Mouse (Mus musculus) monocyte, adult 5-6 weeks (primary cell): ENCODE measurements around the gene Eif4g3. TPM values are rescaled to one million over a fixed set of nuclear protein-coding genes. Genes with fewer than 3 reads are reported as not detected.
A peak's percentile ranks its signal among the peaks of the same experiment; 100 is the strongest.
"Not testable (repeated sequence)": the region's sequence is repeated elsewhere in the genome, so short reads cannot be mapped to it uniquely, and the experiment has no call there.

Source experiments
- ATAC-seq: fragments of 153-309, 156-312 bp; replicated peaks from 2 replicates; pipeline ENCODE4 v1.8.0; 2017; ENCODE audit warnings: mild to moderate bottlenecking; ENCODE audit not compliant: low TSS enrichment, insufficient number of reproducible peaks, severe bottlenecking, poor library complexity, low FRiP score
- total RNA-seq: library from RNA; stranded (forward); fragments of 200-1000, 200-491, 200-594 nt; gene quantifications from 3 replicates; pipeline ENCODE4 v1.2.3, GENCODE M21; 2017

Gene Eif4g3
- 94.4 to 146 TPM (median 114 TPM) in 3 replicates for total RNA-seq

- peak; percentile 18 for ATAC-seq
Observed at GRCm38 (mm10) chr4:137992890-137993289, at the start of gene Eif4g3. Gene Eif4g3, plus strand, starts transcription at chr4:137993022.

GRCm38 (mm10) chr4:137943540-137943939 lies 49.3 kb upstream of the Eif4g3 start:
- ATAC-seq, result no peak

GRCm38 (mm10) chr4:137945376-137945775 lies 47.4 kb upstream of the Eif4g3 start:
- no peak for ATAC-seq

DNA sequence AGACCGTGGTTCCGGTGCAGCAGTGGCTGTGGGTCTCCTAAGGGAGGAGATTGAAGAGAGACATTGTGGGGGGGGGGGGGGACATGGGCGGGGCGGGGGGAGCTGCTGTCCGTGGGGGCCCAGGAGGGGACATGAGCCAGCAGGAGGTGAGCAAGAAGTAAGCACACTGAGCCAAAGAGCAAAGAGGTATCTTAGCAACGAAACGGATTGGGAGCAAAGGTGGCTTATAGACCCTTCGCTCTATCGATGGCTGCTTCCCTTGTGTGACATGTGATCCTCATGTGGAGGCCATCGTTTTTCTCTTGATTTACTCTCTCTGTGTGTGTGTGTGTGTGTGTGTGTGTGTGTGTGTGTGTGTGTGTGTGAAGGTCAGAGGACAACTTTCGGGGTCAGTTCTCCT lies 46.4 kb upstream of the Eif4g3 start:
- ATAC-seq, result no peak

GRCm38 (mm10) chr4:137952840-137953239 lies 40.0 kb upstream of the Eif4g3 start:
- ATAC-seq, result no peak

DNA sequence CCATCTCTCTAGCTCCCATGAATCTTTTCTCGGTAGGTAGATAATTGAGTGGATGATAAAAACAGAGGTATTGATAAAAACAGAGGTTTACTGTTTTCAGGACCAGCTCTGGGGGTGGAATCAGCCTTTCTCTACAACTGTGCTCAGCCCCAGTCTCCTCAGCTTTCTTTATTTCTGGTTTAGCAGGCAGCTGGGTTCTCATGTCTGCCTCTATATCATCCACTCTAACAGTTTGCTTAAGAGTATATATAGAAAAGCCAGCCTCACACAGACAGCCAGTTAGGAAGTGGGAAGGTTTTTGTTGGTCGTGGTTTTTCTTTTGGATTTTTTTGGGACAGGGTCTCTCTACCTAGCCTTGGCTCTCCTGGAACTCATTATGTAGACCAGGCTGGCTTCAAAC lies 38.6 kb upstream of the Eif4g3 start:
- ATAC-seq, result no peak

GRCm38 (mm10) chr4:137954926-137955396 lies 37.9 kb upstream of the Eif4g3 start:
- ATAC-seq, result no peak

DNA sequence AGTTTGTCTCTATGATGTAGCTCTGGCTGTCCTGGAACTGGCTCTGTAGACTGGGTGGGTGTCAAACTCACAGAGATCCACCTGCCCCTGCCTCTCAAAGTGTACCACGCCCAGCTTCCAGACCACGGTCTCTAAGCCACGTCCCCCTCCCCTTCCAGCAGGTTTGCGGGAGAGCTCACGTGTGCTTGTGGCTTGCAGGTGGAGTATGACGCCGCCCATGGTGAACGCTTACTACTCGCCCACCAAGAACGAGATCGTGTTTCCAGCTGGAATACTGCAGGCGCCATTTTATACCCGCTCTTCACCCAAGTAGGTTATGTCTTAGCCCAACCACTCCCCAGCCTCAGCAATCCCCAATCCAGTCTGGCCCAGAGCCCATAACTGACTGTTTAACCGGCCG lies 36.6 kb upstream of the Eif4g3 start:
- no peak for ATAC-seq

- no peak for ATAC-seq
Observed at GRCm38 (mm10) chr4:137959889-137960665, 32.7 kb upstream of the Eif4g3 start.

- no peak for ATAC-seq
Observed at GRCm38 (mm10) chr4:137960757-137961156, 32.1 kb upstream of the Eif4g3 start.

DNA sequence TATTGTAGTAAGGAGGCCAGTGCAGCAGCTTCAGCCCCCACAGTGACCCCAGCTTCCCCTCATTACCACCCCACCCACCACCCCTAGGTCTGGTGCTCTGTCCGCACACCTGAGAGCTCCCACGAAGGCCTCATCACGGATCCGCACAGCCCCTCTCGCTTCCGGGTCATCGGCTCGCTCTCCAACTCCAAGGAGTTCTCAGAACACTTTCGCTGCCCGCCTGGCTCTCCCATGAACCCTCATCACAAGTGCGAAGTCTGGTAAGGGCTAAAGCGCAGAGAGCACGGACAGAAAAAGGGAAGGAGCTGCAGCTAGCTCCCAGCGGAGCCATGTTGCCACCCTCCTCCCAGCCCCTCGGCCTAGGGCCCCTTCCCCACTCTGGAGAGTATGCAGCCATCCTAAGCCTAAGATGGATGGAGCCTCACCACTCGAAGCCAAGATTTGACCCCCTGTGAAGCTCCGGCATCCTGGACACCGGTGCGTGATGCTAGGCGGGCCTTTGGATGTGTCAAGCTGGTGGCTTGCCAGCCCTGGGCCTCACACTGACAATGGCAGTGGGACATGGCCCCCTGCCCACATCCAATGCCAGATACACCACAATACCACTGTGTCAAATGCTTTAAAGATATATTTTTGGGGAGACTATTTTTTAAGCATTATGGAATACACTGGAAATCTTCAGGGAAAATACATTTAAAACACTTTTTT lies 30.0 kb upstream of the Eif4g3 start:
- no peak for ATAC-seq

GRCm38 (mm10) chr4:137963431-137963830 lies 29.4 kb upstream of the Eif4g3 start:
- no peak for ATAC-seq

DNA sequence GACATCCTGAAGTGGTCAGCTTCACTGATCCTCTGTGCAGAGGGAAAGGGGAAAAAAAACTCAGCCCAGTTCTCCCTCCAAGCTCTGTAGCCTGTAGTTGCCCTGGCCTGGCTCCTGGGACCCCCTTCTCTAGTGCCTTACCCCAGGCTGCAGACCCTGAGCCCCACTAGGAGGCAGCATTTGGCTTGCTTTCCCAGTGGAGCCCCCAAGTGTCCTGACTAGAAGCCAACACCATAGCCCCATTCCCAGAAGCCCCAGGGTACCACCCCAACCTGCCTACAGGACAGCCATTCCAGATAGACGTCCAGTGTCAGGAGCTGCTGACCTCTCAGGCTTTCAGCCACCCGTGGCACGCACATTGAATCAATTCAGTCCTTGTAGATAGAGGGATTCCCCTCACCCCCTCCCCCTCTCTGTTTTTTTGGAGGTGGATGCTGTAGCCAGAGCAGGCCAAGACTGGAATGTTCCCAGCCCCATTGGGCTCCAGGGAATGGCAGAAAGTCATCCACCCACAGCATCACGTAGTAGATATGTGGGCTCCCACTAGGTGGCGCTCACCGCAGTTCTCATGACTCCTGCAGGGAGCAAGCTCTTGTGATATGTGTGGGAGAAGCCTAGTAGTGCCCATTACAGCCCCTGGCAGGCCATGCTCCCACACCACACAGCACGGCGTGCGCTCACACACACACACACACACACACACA lies 28.8 kb upstream of the Eif4g3 start:
- 0 out of 2 replicates have a peak, but pooled peaks have one; percentile 44 for ATAC-seq

DNA sequence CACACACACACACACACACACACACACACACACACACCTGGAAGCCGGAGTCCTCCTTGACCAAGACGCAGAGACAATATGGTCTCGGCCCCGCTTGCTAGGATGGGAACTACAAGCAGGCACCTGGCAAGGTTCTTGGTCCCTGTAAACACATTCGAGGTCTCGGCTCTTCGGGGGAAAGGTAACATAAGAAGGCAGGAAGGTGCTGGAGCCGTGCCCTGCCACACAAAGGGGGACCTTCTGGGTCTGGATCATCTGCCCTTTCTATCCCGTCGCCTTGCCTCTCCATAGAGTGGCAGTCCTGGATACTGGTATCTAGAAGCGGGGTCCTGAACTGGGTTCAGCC lies 28.3 kb upstream of the Eif4g3 start:
- no peak for ATAC-seq

DNA sequence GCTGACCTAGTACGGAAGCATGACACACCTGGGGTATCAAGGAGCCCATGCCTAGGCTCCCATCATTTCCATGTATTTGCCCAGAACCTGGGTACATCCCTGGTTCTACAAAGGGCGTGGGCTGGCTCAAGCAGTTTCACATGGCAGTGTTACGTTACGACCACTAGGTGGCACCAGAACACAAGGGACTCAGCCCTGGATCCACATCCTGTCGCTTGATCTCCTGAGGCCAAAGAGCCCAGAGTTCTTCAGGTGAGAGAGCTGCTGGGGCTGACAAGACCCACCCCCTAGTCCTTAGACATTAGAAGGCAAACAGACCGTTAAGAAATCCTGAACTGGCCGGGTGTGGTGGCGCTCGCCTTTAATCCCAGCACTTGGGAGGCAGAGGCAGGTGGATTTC lies 24.6 kb upstream of the Eif4g3 start:
- peak; percentile 93 for ATAC-seq

GRCm38 (mm10) chr4:137970623-137971199 lies 22.1 kb upstream of the Eif4g3 start:
- ATAC-seq, result not testable (repeated sequence)

DNA sequence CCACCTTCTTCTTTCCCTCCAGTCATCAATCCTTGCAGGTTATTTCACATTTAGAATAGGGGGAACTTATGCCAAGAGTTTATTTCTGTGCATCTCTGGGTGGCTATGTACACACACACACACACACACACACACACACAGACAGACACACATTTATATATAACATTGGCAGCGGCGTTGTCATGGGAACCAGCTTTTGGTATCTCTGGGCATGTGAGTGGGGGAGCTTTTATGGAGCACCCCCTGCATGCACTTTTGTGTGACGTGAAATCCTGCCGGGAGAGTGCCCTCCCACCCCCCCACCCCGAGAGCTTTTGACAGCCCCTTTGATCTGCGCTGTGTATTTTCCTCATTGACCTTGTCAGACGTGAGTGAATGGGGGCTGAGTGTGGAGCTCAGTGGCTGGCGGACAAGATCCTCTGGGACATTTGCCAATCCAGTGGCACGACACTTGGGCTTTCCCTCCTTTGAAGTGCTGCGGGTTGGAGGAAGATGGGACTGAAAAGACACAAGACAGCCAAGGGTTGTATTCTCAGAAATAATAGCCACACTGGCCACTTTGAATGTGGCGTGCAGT lies 17.9 kb upstream of the Eif4g3 start:
- not testable (repeated sequence) for ATAC-seq

DNA sequence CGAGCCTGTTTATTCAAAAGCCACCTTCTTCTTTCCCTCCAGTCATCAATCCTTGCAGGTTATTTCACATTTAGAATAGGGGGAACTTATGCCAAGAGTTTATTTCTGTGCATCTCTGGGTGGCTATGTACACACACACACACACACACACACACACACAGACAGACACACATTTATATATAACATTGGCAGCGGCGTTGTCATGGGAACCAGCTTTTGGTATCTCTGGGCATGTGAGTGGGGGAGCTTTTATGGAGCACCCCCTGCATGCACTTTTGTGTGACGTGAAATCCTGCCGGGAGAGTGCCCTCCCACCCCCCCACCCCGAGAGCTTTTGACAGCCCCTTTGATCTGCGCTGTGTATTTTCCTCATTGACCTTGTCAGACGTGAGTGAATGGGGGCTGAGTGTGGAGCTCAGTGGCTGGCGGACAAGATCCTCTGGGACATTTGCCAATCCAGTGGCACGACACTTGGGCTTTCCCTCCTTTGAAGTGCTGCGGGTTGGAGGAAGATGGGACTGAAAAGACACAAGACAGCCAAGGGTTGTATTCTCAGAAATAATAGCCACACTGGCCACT lies 13.7 kb upstream of the Eif4g3 start:
- not testable (repeated sequence) for ATAC-seq
